Mouse (Mus musculus): Measurements from ENCODE around the gene Cyren. TPM values are rescaled to one million over a fixed set of nuclear protein-coding genes. Genes with fewer than 3 reads are reported as not detected.

Cyren gene
- polyA plus RNA-seq, 1 experiment from 2014 or later: 10.6 TPM

DNA sequence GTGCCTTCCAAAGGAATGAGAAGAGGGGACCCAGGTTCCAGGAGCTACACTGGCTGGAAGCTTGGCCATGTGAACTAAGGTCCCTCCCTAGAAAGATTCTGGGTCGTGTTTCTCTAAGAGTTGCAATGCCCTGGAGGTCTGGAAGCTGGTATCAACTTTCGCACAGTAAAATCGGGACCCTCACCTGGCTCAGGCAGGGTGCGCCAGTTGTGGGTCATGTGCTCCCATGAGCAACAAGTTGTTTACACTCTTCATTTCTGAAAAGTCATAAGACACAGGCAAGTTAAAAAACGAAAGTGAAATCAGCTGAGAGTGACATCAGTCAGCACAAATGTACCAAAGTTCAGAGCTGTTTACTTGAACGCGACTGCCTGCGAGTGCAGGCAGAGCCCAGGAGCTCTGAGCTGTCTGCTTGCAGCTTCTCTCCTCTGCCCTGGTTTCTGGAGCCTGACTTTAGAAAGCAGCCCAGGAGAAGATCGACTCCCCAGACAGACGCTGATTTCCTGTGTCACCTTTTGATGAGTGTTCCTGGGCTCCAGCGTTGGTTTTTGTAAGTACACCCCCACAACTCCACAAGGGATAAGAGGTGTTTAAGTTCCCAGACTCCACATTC is 15.0 kb downstream of the Cyren start, which contains the start of gene Tmem140:
Gene Tmem140 (plus strand): TSS at position 356 of the 613 bp plus-strand sequence.
- Histone ChIP-seq H3K4me3 (no peak within 1 kb of the TSS), H3K4me2 (no peak within 1 kb of the TSS), H3K36me3 (replicated peaks) (no peaks in the 10 kb centered on the region), H3K9ac (no peak within 1 kb of the TSS), H3K27me3 (replicated peaks) (no peaks in the 10 kb centered on the region), H3K9me3 (no peaks in the 10 kb centered on the region), H3K4me1 (no peaks in the 10 kb centered on the region), H3K27ac (no peak within 1 kb of the TSS)
- 70% methylated on average over 11 of the region's 11 CpGs for WGBS
- no peak for ATAC-seq (replicated peaks)

DNA sequence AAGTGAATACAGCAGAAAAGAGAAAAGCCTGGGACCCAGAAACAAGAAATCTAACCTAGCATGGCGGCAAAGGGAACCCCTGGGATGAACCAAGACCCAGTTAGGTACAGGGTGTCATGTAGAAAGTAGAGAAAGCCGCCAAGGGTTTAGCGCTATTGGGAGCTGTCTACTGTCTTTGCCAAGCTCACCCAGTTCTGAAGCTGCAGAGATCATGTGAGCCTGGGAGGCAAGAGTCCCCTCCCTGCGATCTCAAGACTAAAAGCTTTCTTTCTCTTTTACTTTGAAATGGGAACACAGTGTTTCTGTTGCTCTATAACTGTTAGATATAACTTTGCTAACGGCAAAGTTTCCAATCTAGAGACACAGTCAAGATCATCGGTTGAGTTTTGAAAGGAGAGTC is 15.5 kb downstream of the Cyren start:
- no peak overlapping the region for H3K27ac ChIP-seq
- H3K36me3 ChIP-seq (replicated peaks): no peaks in the 10 kb centered on the region
- no peak overlapping the region for H3K9ac ChIP-seq
- H3K4me3 ChIP-seq: no peak overlapping the region
- no peaks in the 10 kb centered on the region for H3K4me1 ChIP-seq
- no peaks in the 10 kb centered on the region for H3K9me3 ChIP-seq
- no peak for ATAC-seq (replicated peaks)
- 95% methylated on average over 6 of the region's 6 CpGs for WGBS
- H3K4me2 ChIP-seq: no peak overlapping the region
- H3K27me3 ChIP-seq (replicated peaks): no peaks in the 10 kb centered on the region

DNA sequence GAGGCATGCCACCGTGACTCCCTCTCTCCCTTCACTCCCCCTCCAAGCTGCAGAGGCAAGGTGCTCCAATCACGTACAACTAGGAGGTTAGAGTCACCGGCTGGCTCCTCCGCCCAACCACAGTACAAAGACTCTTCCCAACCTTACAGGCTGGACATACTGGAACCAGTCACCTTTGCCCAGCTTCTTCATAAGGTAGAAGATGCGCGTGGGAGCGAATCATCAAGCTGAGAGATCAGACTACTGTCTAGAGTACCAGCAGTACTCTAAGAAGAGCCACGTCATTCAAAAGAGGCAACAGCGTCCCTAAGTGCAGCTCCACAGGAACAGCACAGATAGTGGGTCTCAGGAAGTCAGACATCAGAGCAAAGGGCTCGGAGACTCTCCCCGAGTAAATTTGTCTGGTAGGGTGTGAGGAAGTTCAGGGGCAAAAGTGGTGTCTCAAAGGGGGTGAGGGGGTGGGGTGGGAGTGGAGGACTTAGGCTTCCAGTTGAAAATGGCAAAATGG is 16.3 kb downstream of the Cyren start:
- Histone ChIP-seq H3K27ac (no peak overlapping the region), H3K9ac (no peak overlapping the region), H3K4me3 (no peak overlapping the region), H3K27me3 (replicated peaks) (no peaks in the 10 kb centered on the region), H3K4me1 (no peaks in the 10 kb centered on the region), H3K36me3 (replicated peaks) (no peaks in the 10 kb centered on the region), H3K9me3 (no peaks in the 10 kb centered on the region), H3K4me2 (no peak overlapping the region)
- WGBS: 92% methylated on average over 11 of the region's 11 CpGs
- ATAC-seq (replicated peaks): no peak

DNA sequence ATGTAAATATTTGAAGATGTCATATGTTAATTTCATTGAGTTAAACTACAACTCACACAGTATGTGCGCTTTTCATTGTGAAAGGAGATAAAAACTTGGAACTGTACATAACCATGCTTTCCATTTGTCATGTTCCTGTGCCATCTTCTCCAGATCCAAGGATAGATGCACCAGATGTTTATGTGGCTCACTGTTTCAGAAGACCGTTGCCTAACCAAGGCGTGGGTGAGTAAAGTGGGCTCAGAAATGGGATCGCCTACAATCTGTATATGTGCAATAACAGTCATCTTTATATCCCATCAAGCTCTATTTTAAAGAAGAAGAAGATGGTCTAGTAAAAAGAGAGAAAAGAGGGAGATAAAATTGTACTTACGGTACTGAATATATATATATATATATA is 45.5 kb downstream of the Cyren start:
- H3K4me2 ChIP-seq: no peak overlapping the region
- no peaks in the 10 kb centered on the region for H3K9me3 ChIP-seq
- 96% methylated on average over 5 of the region's 5 CpGs for WGBS
- no peaks in the 10 kb centered on the region for H3K27me3 ChIP-seq (replicated peaks)
- no peak for ATAC-seq (replicated peaks)
- H3K36me3 ChIP-seq (replicated peaks): no peaks in the 10 kb centered on the region
- H3K4me3 ChIP-seq: no peak overlapping the region
- H3K4me1 ChIP-seq: no peaks in the 10 kb centered on the region
- H3K27ac ChIP-seq: no peak overlapping the region
- no peak overlapping the region for H3K9ac ChIP-seq

DNA sequence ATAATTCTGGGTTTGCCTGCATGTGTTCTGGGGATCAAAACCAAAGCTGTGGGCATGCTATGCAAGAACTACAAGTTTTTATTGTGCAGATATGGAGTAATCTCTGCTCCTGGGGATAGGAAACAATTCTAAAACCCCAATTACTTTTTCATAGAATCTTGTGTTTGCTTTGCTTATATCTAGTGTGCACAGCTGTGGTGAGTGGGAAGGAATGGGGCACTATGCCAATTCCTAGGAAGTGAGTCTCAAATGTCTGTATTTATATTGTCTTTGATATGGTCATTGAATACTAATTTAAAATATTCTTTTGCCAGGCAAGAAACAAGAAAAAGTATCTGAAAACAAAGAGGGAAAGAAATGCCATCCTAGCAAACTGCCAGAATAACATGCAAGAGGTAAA is 53.5 kb downstream of the Cyren start:
- no peaks in the 10 kb centered on the region for H3K4me1 ChIP-seq
- no peaks in the 10 kb centered on the region for H3K9me3 ChIP-seq
- no peak overlapping the region for H3K9ac ChIP-seq
- H3K27me3 ChIP-seq (replicated peaks): no peaks in the 10 kb centered on the region
- no peak for ATAC-seq (replicated peaks)
- H3K4me2 ChIP-seq: no peak overlapping the region
- no peak overlapping the region for H3K4me3 ChIP-seq
- H3K36me3 ChIP-seq (replicated peaks): no peaks in the 10 kb centered on the region
- no peak overlapping the region for H3K27ac ChIP-seq

Other genes starting within 250 kb of the Cyren start
- 10.5 and 11.9 TPM in 2 replicates for gene Agbl3, start 97.6 kb downstream of the Cyren start, polyA plus RNA-seq (2015; fragmentation: Nextera tagmentation; extraction: Ambion mirVana)
- 1.5 and 1.9 TPM in 2 replicates for gene Tmem140, start 14.9 kb downstream of the Cyren start, polyA plus RNA-seq (2015; fragmentation: Nextera tagmentation; extraction: Ambion mirVana)
- gene Wdr91, start 32.8 kb upstream of the Cyren start, polyA plus RNA-seq (2015; fragmentation: Nextera tagmentation; extraction: Ambion mirVana): 15.5 and 16.1 TPM in 2 replicates
- gene Stra8, start 42.1 kb upstream of the Cyren start, polyA plus RNA-seq (2015; fragmentation: Nextera tagmentation; extraction: Ambion mirVana): not detected in 2 replicates
- gene Slc23a4, start 110.3 kb upstream of the Cyren start, polyA plus RNA-seq (2015; fragmentation: Nextera tagmentation; extraction: Ambion mirVana): 0.79 and 1.2 TPM in 2 replicates